Mouse (Mus musculus): ENCODE data around the gene Tnip1. TPM values are rescaled to one million over a fixed set of nuclear protein-coding genes. Genes with fewer than 3 reads are reported as not detected.

The Tnip1 gene
- total and polyA plus RNA-seq, 3 experiments = 36.1 to 137 (median 67.8) TPM

DNA sequence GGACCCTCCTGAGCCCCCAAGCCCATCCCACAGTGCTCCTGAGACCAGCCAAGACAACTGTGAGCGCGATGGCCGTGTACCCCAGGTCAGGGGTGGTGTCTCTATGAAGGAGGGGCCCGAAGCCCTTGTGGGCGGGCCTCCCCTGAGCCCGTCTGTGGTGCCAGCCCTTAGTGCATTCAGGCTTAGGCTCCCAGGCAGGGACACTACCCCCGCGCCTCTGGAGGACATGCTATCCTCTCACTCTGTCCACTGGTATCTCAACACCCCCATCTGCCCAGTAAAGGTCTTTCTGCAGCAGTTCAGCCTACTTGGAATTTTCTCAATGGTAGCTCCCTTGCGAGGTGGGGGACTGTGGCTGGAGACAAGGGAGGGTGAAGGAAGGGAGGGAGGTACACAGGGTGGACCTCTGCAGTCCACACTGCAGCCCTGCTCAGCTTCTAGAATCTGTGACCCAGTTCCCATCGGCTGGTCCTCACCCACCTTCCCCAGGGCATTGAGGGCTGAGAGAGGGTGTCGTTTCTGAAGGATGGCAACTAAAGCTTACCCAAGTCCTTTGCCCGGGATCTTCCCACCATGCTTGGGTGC lies 52.5 kb downstream of the Tnip1 start:
- dilution Hi-C loops (cut with MboI; ENCODE audit: extremely low pct_ligation_motif_present, extremely low pct_unique_long_range_greater_than_20kb, low sequenced_read_pairs) = no loop called here
- H3K36me3 ChIP-seq (replicated peaks in 1 of 2; ENCODE audit: control insufficient read depth in 1 of 2, insufficient read depth in 1 of 2, low read length in 1 of 2) = peaks cover 66 to 92% of the 10 kb centered on the region in 2 experiments

DNA sequence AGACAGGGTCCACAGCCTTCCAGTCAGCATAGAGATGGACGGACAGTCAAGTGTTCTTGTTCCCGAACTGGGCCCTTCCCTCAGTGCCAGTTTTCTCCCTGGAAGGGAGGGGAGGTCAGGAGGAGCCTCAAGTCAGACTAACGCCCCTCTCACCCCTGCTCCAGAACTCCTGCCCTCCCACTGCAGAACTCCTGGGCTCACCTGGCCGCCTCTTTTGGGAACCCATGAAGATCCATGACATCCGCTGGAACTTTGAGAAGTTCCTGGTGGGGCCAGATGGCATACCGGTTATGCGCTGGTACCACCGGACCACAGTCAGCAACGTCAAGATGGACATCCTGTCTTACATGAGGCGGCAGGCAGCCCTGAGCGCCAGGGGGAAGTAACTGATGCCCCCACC lies 53.4 kb downstream of the Tnip1 start:
- H3K4me1 ChIP-seq (ENCODE audit: control insufficient read depth in 1 of 2, insufficient read depth in 2 of 2) = peaks cover 3% of the 10 kb centered on the region in 2 experiments
- dilution Hi-C loops (cut with MboI; ENCODE audit: extremely low pct_ligation_motif_present, extremely low pct_unique_long_range_greater_than_20kb, low sequenced_read_pairs) = no loop called here
- no peak overlapping the region for H3K27ac ChIP-seq (ENCODE audit: insufficient read depth, low read depth)
- no peaks in the 10 kb centered on the region for H3K79me2 ChIP-seq (replicated peaks; ENCODE audit: control insufficient read depth, extremely low read depth, insufficient read depth, poor library complexity, severe bottlenecking)
- peaks cover 57 to 85% of the 10 kb centered on the region in 2 experiments for H3K36me3 ChIP-seq (replicated peaks in 1 of 2; ENCODE audit: control insufficient read depth in 1 of 2, insufficient read depth in 1 of 2, low read length in 1 of 2)
- no peaks in the 10 kb centered on the region for H3K9me3 ChIP-seq (replicated peaks; ENCODE audit: low read length)
- no peaks in the 10 kb centered on the region for H3K27me3 ChIP-seq (replicated peaks)
- H3K9ac ChIP-seq (ENCODE audit: insufficient read depth, low read depth) = no peak overlapping the region
- H3K4me3 ChIP-seq (replicated peaks in 1 of 3; ENCODE audit: low read depth in 2 of 3, low read length in 2 of 3, poor library complexity in 1 of 3) = no peak overlapping the region
- in situ Hi-C loops (cut with MboI; ENCODE audit: low pct_ligation_motif_present, low pct_unique_long_range_greater_than_20kb, low sequenced_read_pairs) = no loop called here
- H3K4me2 ChIP-seq (ENCODE audit: insufficient read depth, low read depth, poor library complexity, severe bottlenecking) = no peak overlapping the region
- no peak for TF ChIP-seq JUN (IDR thresholded peaks at IDR 0.05; ENCODE audit: insufficient read depth, low read depth, low read length)
- no peak for TF ChIP-seq ZNF384 (IDR thresholded peaks at IDR 0.05; ENCODE audit: low read depth, low read length)
- no peak for TF ChIP-seq MYC (IDR thresholded peaks at IDR 0.05; ENCODE audit: low read depth, low read length)
- no peak for TF ChIP-seq JUND (conservative IDR thresholded peaks at IDR 0.05; ENCODE audit: low read depth, low read length)
- no peak for TF ChIP-seq TCF12 (IDR thresholded peaks at IDR 0.05; ENCODE audit: low read depth, low read length)
- TF ChIP-seq UBTF (IDR thresholded peaks at IDR 0.05; ENCODE audit: low read depth, low read length) = no peak
- TF ChIP-seq ZMIZ1 (IDR thresholded peaks at IDR 0.05; ENCODE audit: low read depth, low read length) = no peak
- no peak for TF ChIP-seq GABPA (IDR thresholded peaks at IDR 0.05; ENCODE audit: insufficient replicate concordance, low read depth, low read length)
- TF ChIP-seq MAZ (IDR thresholded peaks at IDR 0.05; ENCODE audit: low read depth, low read length) = no peak
- TF ChIP-seq KAT2A (IDR thresholded peaks at IDR 0.05; ENCODE audit: insufficient replicate concordance, low read length) = no peak
- TF ChIP-seq ZC3H11A (IDR thresholded peaks at IDR 0.05; ENCODE audit: low read depth, low read length) = no peak
- no peak for TF ChIP-seq NRF1 (IDR thresholded peaks at IDR 0.05; ENCODE audit: low read depth, low read length)
- no peak for TF ChIP-seq CTCF (conservative IDR thresholded peaks at IDR 0.05 in 1 of 2, IDR thresholded peaks at IDR 0.05 in 1 of 2; ENCODE audit: low read depth in 2 of 2, low read length in 2 of 2)
- DNase-seq (ENCODE audit: extremely low read depth) = no peak

More for the DNA sequence above, 52.5 kb downstream of the Tnip1 start:
- H3K27me3 ChIP-seq (replicated peaks) = no peaks in the 10 kb centered on the region
- no peak for DNase-seq (ENCODE audit: extremely low read depth)
- no peaks in the 10 kb centered on the region for H3K79me2 ChIP-seq (replicated peaks; ENCODE audit: control insufficient read depth, extremely low read depth, insufficient read depth, poor library complexity, severe bottlenecking)
- no peaks in the 10 kb centered on the region for H3K4me1 ChIP-seq (ENCODE audit: control insufficient read depth in 1 of 2, insufficient read depth in 2 of 2)
- in situ Hi-C loops (cut with MboI; ENCODE audit: low pct_ligation_motif_present, low pct_unique_long_range_greater_than_20kb, low sequenced_read_pairs) = no loop called here
- H3K4me3 ChIP-seq (replicated peaks in 1 of 3; ENCODE audit: low read depth in 2 of 3, low read length in 2 of 3, poor library complexity in 1 of 3) = no peak overlapping the region
- H3K27ac ChIP-seq (ENCODE audit: insufficient read depth, low read depth) = no peak overlapping the region
- H3K9me3 ChIP-seq (replicated peaks; ENCODE audit: low read length) = no peaks in the 10 kb centered on the region
- H3K9ac ChIP-seq (ENCODE audit: insufficient read depth, low read depth) = no peak overlapping the region
- H3K4me2 ChIP-seq (ENCODE audit: insufficient read depth, low read depth, poor library complexity, severe bottlenecking) = no peak overlapping the region
- TF ChIP-seq JUN (IDR thresholded peaks at IDR 0.05; ENCODE audit: insufficient read depth, low read depth, low read length) (no peak), CHD2 (IDR thresholded peaks at IDR 0.05; ENCODE audit: low read length) (no peak), HCFC1 (IDR thresholded peaks at IDR 0.05; ENCODE audit: low read depth, low read length) (no peak), SIN3A (IDR thresholded peaks at IDR 0.05; ENCODE audit: low read length) (no peak), MYC (IDR thresholded peaks at IDR 0.05; ENCODE audit: low read depth, low read length) (no peak)
